Mouse (Mus musculus): Measurements from ENCODE around the gene Eno2.

Eno2 gene

DNA sequence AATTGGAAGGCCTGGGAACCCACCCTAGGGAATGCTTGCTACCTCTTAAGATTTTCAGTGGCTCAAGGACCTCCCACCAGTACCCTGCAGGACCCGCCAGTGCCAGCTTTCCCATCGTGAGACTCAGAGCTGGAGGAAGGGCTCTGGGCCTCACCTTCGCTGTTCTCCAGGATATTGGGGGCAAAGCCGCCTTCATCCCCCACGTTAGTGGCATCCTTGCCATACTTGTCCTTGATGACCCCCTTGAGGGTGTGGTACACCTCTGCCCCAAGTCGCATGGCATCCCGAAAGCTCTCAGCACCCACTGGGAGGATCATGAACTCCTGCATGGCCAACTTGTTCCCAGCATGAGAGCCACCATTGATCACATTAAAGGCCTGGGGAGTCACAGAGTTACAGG is 3.5 kb downstream of the Eno2 start:
- DNase-seq (ENCODE audit: low spot score in 2 of 2), result no peak

DNA sequence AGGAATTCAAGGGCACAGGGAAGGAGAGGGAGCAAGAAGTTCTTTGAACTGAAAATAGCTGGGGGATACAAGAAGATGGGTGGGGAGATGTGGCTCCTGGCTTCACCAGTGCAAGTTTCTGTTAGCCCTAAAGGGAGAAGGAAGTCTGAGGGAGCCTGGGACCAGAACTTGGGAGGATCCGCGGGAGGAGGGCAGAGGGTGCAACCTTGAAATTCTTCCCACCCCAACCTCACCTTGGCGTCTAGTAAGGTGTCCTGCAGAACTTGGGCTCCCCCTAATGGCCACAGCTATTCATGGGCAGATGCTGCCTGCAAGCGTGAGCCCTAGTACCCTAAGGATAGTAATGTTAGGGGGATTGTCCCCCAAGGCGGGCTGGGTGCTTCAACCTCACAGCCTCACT is 10.2 kb downstream of the Eno2 start:
- peak; percentile 80 to 84 for DNase-seq (ENCODE audit: low spot score in 2 of 2)

DNA sequence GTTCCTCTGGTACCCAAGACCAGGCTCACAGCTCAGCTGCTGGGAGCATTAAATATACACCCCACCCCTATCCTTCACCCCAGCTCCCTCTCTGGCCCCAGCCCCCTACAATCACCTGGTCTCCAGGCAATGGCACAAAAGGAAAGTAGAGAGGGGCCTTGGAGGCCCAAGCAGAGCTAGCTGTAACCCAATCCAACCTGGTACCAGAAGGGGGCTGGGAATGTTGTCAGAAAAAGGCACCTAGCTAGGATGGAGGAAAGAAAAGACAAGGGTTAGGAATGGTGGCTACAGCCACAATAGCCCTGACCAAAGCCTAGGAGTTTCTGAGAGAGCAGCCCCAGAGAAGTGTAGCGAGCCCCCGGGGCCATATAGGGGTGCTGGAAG is 10.6 kb downstream of the Eno2 start:
- DNase-seq (ENCODE audit: low spot score in 2 of 2), result peak in 1 of 2 experiments; percentile 25

DNA sequence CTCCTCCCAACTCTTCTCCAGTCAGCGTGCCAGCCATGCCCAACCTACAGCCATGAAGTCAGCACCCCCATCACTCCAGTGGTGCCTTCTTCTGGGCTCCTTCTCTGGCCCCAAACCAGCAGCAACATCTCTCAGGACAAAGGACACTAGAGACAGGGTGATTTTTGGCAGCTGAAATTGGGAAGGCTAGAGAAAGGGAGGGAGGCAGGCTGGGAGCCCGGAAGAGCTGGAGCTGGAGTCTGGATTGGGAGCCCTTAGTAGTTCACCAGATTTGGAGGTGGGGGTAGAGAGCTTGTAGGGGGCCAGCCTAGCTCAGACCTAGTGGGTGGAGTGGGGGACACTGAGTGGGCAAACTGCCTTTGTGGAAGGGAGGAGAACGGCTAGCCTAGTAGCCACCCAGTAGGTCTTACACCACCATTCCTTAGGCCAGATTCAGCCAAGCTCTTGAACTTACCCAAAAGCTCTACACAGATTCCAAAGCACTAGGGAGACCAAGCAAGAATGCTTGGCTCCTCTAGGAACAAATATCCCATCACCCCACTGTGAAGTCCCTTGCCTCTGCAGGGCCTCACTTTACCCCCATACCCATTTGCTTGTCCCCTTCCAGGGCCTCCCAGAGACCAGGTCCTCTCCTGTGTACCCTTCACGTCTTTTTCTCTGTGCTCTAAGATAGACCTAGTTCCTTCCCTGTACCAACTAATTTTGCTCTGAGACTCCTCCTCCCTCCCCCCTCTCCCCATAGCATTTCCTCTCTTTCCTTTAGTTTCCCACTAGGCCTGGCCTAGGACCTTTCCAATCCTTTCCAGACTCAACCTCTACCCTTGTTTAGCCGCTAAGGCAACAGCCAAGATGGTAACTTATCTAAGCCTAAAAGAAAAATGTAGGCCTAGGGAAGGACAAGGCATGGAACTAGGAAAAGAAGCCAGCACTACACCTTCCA is 11.3 kb downstream of the Eno2 start:
- DNase-seq (ENCODE audit: low spot score in 2 of 2), result peak; percentile 73 to 83

DNA sequence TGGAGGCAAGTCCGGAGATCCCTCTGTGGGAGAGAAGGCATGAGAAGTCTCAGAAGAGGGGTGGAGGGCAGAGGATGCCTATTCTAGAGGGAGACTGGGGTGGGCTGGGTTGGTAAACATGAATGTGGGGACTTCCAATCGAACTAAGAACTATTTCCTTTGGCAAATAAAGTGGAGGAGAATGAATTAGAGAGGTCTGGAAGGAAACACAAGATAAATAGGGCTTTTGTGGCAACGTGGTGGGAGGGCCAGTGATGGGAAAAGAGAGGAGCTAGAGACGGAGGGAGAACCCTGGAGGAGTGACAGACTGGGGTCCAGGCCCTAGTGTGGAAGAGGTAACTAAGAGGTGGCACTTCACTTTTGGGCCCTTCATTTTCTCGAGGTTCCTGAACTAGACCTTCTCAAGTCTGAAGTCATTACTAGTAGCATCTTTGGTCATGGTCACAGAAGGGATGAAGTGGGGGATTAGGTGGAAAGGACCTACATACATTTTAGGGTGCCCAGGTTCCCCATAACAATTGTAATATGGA is 12.1 kb downstream of the Eno2 start:
- DNase-seq (ENCODE audit: low spot score in 2 of 2), result peak in 1 of 2 experiments; percentile 40

DNA sequence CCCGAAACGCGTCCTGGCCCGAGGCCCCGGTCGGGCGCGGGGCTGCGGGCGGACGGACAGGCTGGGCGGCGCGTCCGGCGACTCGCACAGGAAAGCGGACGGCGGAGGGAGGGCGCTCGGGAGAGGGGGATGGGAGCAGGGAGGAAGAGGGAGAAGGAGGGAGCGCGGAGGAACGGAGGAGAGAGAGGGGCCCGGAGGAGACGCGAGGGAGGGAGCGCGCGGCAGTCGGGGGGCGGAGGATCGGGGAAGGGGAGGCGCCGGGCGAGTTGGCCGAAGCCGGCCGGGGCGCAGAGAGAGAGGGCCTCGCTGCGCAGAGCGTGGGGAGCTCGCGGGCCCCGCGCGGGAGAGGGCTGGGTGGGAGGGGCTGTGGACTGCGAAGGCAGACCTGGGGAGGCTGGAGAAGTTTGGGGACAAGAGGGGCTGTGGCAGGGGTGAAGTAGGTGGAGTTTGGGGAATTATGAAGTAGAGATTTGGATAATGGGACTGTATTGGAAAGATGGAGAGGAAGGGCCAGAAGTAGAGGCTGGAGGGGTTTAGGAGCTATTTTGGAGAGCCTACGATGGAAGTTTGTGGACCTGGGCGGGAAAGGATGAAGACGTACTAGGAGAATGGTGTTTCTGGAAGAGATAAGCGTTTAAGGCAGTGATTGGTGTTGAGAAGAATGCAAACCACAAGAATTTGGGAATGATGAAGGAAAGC is 12.7 kb downstream of the Eno2 start:
- DNase-seq (ENCODE audit: low spot score in 2 of 2), result peak; percentile 91 to 92

DNA sequence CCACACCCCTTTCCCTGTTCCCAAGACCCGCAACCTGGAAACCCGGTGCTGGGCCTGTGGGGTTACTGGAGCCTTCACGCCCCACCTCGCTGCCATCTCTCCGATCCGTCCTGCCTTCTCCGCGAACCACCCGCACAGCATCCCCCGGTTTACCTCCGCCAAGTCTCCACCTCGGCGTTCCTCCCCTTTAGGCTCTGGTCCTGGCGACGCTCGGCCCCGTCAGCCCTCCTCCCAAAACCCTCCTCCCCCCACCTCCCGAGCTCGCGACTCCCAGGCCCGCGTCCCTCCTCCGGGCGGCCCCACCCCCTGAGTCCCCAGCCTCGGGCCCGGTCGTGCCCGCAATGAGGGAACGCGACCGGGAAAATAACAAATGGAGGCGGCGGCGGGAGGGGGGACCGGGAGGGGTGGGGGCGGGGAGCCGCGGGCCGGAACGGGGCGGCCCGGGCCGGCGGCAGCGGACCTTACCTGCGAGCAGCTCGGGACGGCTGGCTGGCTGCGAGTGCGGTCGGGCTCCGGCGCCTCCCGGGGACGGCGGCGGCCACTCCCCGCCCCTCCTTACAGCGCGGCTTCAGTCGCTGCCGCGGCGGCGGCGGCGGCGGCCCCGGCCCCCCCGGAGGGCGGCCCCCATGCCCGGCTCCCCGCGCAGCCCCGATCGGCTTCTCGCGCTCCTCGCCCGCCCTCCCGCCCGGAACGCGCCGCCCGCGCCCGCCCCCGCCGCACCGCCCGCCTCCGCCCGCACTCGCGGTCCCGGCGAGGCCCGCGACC is 13.5 kb downstream of the Eno2 start, which contains the start of the genes Gm45234 and Atn1:
Gene Gm45234 (minus strand): TSS at position 191 of the 765 bp plus-strand sequence.
Gene Atn1 (minus strand): TSS at position 694 of the 765 bp plus-strand sequence.
- peak; percentile 69 to 77 for DNase-seq (ENCODE audit: low spot score in 2 of 2)

DNA sequence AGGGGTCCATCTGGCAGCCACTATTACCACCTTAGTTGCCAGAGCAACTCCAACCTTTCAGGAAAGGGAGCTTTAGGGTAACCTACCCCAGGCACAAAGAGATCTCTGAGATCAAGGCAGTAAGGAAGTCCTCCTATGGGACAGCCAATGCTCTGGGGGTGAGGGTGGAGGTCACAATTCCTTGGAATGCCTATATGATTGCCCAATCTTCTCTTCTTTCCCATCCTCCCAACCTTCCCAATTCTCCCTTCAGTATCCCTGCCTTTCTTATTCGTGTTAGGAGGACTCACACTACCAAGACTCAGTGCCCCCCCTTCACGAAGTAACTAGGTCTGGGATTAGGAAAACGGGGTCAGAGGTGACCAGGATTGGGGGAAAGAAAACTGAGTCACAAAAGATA is 14.2 kb downstream of the Eno2 start:
- no peak for DNase-seq (ENCODE audit: low spot score in 2 of 2)

DNA sequence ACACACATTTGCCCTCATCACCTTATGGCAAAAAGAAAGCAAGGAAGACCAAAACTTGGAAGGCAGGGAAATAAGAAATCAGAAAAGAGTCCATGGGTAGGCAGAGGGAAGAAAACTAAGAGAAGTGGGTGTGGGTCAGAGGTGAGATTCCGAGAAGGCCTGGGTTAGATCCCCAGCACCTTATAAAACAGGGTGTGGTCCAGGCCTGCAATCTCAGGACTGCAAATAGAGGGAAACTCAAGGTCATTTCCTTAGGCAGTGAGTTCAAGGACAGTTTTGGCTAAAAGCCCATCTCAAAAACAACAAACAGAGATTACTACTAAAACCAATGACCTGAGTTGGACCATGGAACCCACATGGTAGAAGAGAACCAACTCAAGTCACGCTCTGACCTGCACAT is 15.6 kb downstream of the Eno2 start:
- DNase-seq (ENCODE audit: low spot score in 2 of 2), result no peak

DNA sequence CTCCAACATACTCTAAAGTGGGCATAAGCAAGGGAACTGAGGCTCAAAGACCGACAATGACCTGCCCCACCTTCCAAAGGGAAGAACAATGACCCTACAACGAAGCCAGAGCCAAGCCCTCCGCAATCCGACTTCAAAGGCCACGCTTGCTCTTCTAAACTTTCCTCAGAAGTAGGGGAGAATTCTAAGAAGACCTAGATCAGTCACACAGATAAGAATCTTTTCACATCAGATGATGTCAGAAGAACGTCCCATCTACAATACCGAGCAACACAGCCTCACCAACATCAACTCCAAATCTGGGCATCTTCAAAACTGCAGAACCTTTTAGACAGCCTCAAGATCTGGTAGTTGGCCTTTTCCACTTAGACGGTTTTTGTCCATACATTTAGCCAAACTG is 19.1 kb downstream of the Eno2 start:
- DNase-seq (ENCODE audit: low spot score in 2 of 2), result no peak

DNA sequence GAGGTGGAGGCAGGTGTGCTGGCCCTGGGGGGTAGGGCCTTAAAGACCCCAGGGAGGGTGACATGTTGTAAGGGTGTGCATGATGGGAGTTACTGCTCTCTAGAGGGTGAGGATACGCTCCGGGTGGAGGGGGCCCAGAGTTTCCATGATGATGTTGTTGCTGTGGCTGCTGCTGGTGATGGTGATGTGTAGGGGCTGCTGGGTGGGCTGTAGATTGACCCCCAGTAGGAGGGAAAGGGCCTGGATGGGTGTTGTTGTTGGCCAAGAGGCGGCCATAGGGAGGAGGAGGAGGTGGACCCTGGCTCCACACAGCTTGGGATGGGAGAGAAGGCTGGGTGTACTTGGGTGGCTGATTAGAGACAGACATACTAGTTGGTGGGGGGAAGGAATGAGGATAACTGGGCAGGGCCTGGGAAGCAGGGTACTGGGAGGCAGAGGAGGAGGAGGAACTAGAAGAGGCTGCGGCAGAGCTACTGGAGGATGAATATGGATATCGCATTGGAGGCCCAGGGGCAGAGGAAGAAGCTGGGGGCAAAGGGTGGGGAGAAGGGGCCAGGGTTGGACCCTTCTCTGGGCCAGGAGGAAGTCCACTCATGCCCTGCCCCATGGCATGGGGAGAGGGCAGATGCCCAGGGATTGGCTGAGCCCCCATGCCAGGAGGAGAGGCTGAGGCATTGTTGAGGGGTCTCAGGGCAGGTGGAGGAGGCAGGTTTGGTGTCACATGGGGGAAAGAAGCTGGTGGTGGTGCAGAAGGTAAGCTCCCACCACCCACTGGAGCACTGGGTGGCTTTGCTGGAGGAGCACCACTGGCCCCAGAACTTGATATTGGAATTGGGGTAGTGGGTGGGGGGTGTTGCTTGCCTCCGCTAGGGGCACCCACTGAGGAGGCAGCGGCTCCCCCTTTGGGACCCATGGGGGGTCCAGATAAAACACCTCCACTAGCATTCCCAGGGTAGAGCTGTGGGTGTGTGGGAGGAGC is 22.5 kb downstream of the Eno2 start:
- peak in 1 of 2 experiments; percentile 52 for DNase-seq (ENCODE audit: low spot score in 2 of 2)

DNA sequence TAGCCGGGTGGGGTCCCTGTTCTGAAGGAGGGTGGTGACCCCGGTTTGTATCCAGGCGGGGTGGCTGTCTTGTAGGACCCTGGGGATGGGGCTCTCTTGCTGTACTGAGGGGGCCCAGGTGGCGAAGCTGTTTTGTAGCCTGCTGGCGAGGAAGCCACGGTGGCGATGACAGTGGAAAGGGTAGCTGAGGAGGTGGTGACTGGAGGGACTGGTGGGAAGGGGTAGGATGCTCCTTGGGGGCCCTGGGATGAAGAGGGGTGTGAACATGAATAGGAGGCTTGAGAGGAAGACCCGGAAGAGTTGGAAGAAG is 23.2 kb downstream of the Eno2 start:
- no peak for DNase-seq (ENCODE audit: low spot score in 2 of 2)

DNA sequence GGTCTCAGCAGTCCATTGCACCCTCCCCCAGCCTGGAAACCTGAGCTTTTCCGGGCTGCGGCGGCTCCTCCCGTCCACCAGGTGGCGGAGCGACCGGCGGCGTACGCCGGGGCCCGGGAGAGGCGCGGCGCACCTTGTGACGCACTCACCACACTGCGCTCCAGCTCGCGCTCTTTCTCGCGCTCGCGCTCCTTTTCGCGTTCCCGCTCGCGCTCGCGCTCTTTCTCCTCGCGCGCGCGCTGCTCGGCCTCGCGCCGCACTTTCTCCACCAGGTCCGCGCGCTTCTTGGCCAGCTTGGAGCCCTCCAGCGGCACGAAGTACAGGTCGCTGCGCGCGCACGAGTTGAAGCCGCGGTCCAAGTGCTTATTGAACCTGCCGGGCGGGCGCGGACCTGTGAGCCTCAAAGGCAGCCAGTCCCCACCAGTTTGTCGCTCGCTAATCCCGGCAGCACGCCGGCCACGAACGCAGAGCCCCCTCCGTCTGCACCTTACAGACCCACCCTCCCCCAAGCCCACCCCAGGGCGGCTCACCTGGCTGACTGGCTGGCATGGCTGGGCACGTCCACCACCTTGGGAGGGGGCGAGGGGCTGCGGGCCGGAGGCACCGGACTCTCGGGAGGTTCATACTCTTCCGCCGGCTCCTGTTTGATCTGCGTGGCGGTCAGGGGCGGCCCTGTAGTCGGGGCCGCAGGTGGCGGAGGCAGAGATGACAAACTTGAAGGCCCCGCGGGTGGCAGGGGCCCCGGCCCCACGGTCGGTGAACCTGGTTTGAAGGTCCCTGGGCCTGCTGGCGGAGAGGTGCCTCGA is 23.8 kb downstream of the Eno2 start:
- DNase-seq (ENCODE audit: low spot score in 2 of 2), result peak; percentile 96

DNA sequence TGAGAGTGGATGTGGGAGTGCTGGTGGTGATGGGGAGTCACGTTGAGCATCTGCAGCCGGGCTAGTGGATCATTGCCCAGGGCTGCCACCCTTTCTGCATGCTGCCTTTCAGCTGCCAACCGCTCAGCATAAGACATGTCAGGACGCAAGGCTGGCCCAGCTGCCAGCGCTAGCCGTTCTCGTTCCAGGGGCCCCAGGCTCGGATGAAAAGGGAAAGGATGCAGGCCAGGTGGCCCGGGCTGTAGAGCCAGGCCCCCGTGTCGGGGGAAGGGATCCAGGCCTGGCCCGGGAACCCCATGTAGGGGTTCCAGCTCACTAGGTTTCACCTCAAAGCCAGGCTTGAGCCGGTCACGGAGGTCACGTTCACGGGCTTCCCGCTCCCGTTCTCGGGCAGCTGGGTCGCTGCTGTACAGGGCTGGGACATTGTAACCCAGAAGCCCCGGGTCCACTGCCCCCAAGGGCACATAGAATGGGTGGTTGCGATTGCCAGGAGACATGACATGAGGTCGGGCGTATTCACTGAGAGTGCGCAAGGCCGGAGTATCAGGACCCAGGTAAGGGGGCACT is 24.6 kb downstream of the Eno2 start:
- peak; percentile 67 to 70 for DNase-seq (ENCODE audit: low spot score in 2 of 2)

DNA sequence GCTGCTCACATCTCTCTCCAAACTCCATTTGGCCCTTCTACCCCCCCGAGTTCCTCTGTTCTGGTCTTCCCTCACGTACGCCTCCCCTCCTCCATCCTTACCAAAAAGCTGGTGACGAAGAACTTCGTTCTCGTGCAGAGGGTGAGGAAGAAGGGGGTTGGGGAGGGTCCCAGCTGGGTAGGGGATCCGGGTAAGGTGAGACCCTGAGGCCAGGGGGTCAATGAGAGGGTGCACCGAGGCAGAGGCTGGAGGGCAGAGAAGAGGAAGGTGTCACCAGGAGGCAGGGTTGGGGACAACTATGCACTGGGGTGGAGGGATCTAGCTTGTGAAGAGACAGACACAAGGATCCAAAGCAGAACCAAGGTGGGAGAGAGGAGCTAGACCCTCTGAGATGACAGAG is 25.8 kb downstream of the Eno2 start:
- DNase-seq (ENCODE audit: low spot score in 2 of 2), result no peak

DNA sequence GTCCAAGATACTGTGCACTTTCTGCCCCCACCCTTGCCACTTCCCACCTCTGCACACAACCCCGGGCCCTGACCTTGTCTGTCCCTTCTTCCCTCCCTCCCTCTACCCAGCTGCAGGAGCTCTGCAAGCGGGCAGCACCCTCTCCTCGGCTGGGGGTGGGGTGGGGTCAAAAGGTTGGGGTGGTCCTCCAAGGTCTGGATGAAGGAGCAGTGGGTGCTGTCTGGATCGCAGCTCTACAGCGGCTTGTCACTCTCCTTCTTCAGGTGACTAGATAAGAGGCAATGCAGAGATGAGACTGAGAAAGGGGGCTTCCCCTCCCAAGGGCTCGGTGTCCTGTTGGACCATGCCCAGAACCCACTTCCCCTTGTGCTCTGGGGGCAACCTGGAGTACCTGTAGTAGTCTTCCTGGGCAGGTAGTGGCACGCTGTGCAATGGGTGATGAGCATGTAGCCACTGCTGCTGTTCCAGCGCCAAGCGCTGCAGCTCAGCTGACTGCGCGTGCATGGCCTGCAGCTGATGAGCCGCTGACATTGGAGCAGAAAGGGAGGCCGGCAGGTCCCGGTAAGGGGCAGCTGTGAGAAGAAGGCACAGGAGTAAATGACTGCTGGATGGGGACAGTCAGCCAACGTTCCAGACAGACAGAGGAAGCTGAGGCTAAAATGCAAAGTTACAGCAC is 26.5 kb downstream of the Eno2 start:
- no peak for DNase-seq (ENCODE audit: low spot score in 2 of 2)

DNA sequence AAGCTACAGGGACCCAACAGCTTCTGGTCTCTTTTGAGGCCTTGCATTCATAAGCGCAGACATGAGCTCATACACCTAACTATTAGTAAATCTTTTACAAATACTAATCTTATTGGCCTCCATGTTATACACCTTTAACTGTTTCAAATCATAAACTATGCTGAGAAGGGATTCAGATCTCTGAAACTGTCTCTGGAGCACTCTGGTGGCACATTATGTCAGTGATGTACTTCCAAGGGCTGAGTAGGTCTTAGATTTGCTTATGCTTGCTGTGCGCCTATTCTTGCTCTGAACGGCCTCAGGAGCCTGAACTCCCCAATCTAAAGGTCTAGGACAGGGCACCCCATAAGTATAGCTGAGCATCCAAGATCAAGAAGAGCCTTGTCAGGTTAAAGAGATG is 27.6 kb downstream of the Eno2 start:
- no peak for DNase-seq (ENCODE audit: low spot score in 2 of 2)

DNA sequence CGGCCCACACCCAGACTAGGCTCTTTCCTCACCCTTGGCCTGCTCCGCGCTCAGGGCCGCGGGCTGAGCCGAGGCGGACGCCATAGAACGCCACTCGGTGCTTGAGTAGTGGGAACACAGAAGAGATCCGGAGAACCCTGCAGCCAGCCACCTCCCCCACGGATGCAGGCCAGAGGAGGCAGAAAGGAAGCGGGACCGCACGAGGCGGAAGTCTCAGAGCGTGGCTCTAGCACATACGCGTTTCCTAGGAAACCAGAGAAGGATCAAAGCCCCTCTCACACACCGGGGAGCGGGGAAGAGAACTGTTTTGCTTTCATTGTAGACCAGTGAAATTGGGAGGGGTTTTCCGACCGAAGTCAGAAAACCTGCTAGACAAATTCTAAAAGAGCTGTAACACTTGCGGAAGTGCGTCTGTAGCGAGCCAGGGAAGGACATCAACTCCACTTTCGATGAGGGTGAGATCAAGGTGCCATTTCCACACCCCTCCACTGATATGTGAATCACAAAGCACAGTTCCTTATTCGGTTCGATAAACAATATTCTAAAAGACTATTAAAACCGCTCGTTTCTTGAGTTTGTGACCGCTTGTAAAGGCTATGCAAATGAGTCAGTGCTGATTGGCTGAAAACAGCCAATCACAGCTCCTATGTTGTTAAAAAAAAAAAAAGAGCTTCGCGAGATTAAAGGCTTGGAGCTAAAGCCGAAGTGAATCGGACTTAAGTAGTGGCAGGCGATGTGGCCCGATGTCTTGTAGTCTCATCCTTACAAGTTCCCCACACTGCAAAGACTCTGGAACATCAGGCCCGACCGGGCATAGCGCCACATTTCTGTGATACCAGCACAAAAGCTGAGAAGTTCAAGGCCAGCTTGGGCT is 28.3 kb downstream of the Eno2 start, which contains the start of gene Grcc10:
Gene Grcc10 (minus strand): TSS at position 487 of the 874 bp plus-strand sequence.
- peak; percentile 93 to 96 for DNase-seq (ENCODE audit: low spot score in 2 of 2)

Data from right cerebral cortex, postnatal 10 days (tissue).